14 mouse cellular contexts compared by ENCODE assay signal in genomic region chr11:110961592-110962021, GRCm38 (mm10). TPM values are rescaled to one million over a fixed set of nuclear protein-coding genes. Genes with fewer than 3 reads are reported as not detected.
DNase-seq lines count a peak whose midpoint lies in the region; ATAC-seq and TF ChIP-seq lines count a peak whose summit lies in the region.
"Had no signal": no experiment of that assay in that cellular context is flagged by ENCODE, and none has a peak within 500 bp of the region (broad histone marks: within the 10 kb centered on the region; RNA-seq: fewer than 3 reads in every experiment).

No protein-coding gene starts in this region.

- in situ Hi-C loops in Patski (cut with MboI; ENCODE audit: low pct_unique_long_range_greater_than_20kb): no loop called here

- no peak overlapping the region for H3K9ac ChIP-seq in forebrain, embryonic 11.5 days (ENCODE audit: low read length)
- H3K9ac ChIP-seq in forebrain, embryonic 14.5 days (ENCODE audit: low read length): no peak overlapping the region
- H3K9ac ChIP-seq in limb, embryonic 13.5 days: no peak overlapping the region
- H3K9ac ChIP-seq: neural tube, embryonic 13.5 days had no signal

- TF ChIP-seq CTCF in Patski (IDR thresholded peaks at IDR 0.05): no peak
- TF ChIP-seq CTCF in kidney, adult 2 months (conservative IDR thresholded peaks at IDR 0.05; ENCODE audit: insufficient read depth, insufficient read length, low read depth, low read length): no peak

- H3K4me2 ChIP-seq in forebrain, embryonic 11.5 days (ENCODE audit: low read depth, low read length, severe bottlenecking): no peak overlapping the region
- no peak overlapping the region for H3K4me2 ChIP-seq in forebrain, embryonic 14.5 days (ENCODE audit: low read length)
- H3K4me2 ChIP-seq in limb, embryonic 13.5 days (replicated peaks): peak overlapping the region; percentile 23; the same call in 1 of the 2 replicates
- H3K4me2 ChIP-seq: liver, embryonic 11.5 days; neural tube, embryonic 13.5 days had no signal

- 16% methylated on average over 5 of the region's 5 CpGs for WGBS in forebrain, embryonic 11.5 days
- 19% methylated on average over 5 of the region's 5 CpGs for WGBS in forebrain, embryonic 14.5 days
- 14% methylated on average over 5 of the region's 5 CpGs for WGBS in kidney, adult 2 months
- 17% methylated on average over 5 of the region's 5 CpGs for WGBS in limb, embryonic 13.5 days

- CTCF ChIA-PET in Patski (lab: Charles Lee): interaction anchor here (1.4 kb wide), 1 partner anchor 50 kb away, joined by 3 read pairs; no protein-coding TSS in a partner anchor

- H3K4me1 ChIP-seq in forebrain, embryonic 11.5 days (replicated peaks; ENCODE audit: control insufficient read depth, insufficient read depth, low read length): no peaks in the 10 kb centered on the region
- H3K4me1 ChIP-seq in forebrain, embryonic 14.5 days (ENCODE audit: control insufficient read depth, insufficient read depth, low read length): no peaks in the 10 kb centered on the region
- H3K4me1 ChIP-seq in kidney, adult 2 months (ENCODE audit: control insufficient read depth, insufficient read depth, low read length): peaks cover 20% of the 10 kb centered on the region; the same call in 1 of the 2 replicates
- H3K4me1 ChIP-seq in limb, embryonic 13.5 days: peaks cover 15% of the 10 kb centered on the region
- H3K4me1 ChIP-seq: neural tube, embryonic 13.5 days had no signal

- ATAC-seq in forebrain, embryonic 11.5 days (replicated peaks; ENCODE audit: low FRiP score): 0 out of 2 replicates have a peak, but pooled peaks have one; percentile 46
- ATAC-seq in forebrain, embryonic 14.5 days: no peak
- ATAC-seq in Patski: peak; percentile 80
- ATAC-seq in limb, embryonic 13.5 days (ENCODE audit: low FRiP score, low read depth): no peak

- no peak for DNase-seq in forebrain, embryonic 11.5 days (ENCODE audit: low spot score)
- no peak for DNase-seq in forebrain, embryonic 14.5 days (ENCODE audit: low spot score)
- peak; percentile 20 for DNase-seq in Patski (ENCODE audit: low read depth, low spot score)
- peak; percentile 84 for DNase-seq in kidney, adult 2 months
- DNase-seq in layer of hippocampus, adult 9-11 months: no peak
- DNase-seq in lung, postnatal 14 days: no peak
- no peak for DNase-seq in frontal cortex, postnatal 36 days (ENCODE audit: low spot score in 2 of 2)
- DNase-seq: adrenal gland, adult 8-10 months; cerebellum, adult 9-11 months had no signal

- H3K4me3 ChIP-seq in forebrain, embryonic 11.5 days (ENCODE audit: low read depth, low read length): no peak overlapping the region
- no peak overlapping the region for H3K4me3 ChIP-seq in forebrain, embryonic 14.5 days (ENCODE audit: low read depth, low read length)
- H3K4me3 ChIP-seq in kidney, adult 2 months (ENCODE audit: insufficient read depth, low read depth, low read length): no peak overlapping the region
- H3K4me3 ChIP-seq in limb, embryonic 13.5 days: no peak overlapping the region
- H3K4me3 ChIP-seq: forebrain, embryonic 10.5 days; midbrain, embryonic 10.5 days; neural tube, embryonic 13.5 days had no signal

- H3K36me3 ChIP-seq in forebrain, embryonic 11.5 days (ENCODE audit: control insufficient read depth, insufficient read depth, low read length): no peaks in the 10 kb centered on the region
- H3K36me3 ChIP-seq in forebrain, embryonic 14.5 days (ENCODE audit: control insufficient read depth, insufficient read depth, low read length): no peaks in the 10 kb centered on the region
- H3K36me3 ChIP-seq in kidney, adult 2 months (ENCODE audit: control insufficient read depth, insufficient read depth, low read length): no peaks in the 10 kb centered on the region
- H3K36me3 ChIP-seq in limb, embryonic 13.5 days: no peaks in the 10 kb centered on the region
- H3K36me3 ChIP-seq: forebrain, embryonic 10.5 days; midbrain, embryonic 10.5 days; neural tube, embryonic 13.5 days had no signal

- POLR2A ChIA-PET in Patski (lab: Charles Lee): interaction anchor here (1.0 kb wide), 1 partner anchor 62 kb away, joined by 3 read pairs; no protein-coding TSS in a partner anchor

- H3K27me3 ChIP-seq in forebrain, embryonic 11.5 days (ENCODE audit: control insufficient read depth, insufficient read depth, low read length): no peaks in the 10 kb centered on the region
- H3K27me3 ChIP-seq in forebrain, embryonic 14.5 days (replicated peaks; ENCODE audit: control insufficient read depth, insufficient read depth, low read length): no peaks in the 10 kb centered on the region
- H3K27me3 ChIP-seq in Patski: no peaks in the 10 kb centered on the region
- H3K27me3 ChIP-seq in kidney, adult 2 months (replicated peaks; ENCODE audit: control insufficient read depth, insufficient read depth, low read length): no peaks in the 10 kb centered on the region; the same call in 1 of the 2 replicates
- H3K27me3 ChIP-seq in limb, embryonic 13.5 days: no peaks in the 10 kb centered on the region
- H3K27me3 ChIP-seq: neural tube, embryonic 13.5 days had no signal

- H3K9me3 ChIP-seq in forebrain, embryonic 11.5 days (ENCODE audit: control insufficient read depth, low read length): no peaks in the 10 kb centered on the region
- no peaks in the 10 kb centered on the region for H3K9me3 ChIP-seq in forebrain, embryonic 14.5 days (replicated peaks; ENCODE audit: control insufficient read depth, low read length)
- no peaks in the 10 kb centered on the region for H3K9me3 ChIP-seq in limb, embryonic 13.5 days
- H3K9me3 ChIP-seq: forebrain, embryonic 10.5 days; midbrain, embryonic 10.5 days; neural tube, embryonic 13.5 days had no signal

- TF ChIP-seq POLR2A in kidney, adult 2 months (IDR thresholded peaks at IDR 0.05; ENCODE audit: low read depth, low read length): no peak

- H3K27ac ChIP-seq in forebrain, embryonic 11.5 days (ENCODE audit: low read depth, low read length): no peak overlapping the region
- H3K27ac ChIP-seq in forebrain, embryonic 14.5 days (ENCODE audit: low read depth, low read length): no peak overlapping the region
- peak overlapping the region; percentile 96 for H3K27ac ChIP-seq in kidney, adult 2 months (ENCODE audit: insufficient read depth, low read depth, low read length)
- H3K27ac ChIP-seq in limb, embryonic 13.5 days: no peak overlapping the region
- H3K27ac ChIP-seq: forebrain, embryonic 10.5 days; midbrain, embryonic 10.5 days; neural tube, embryonic 13.5 days had no signal

RNA-seq across cellular contexts. Expression of gene Kcnj16, which starts 6.2 kb away (rescaled TPM):
- polyA plus RNA-seq in forebrain, embryonic 11.5 days (2014; fragmentation: Nextera tagmentation; extraction: Ambion mirVana): 0.05 TPM in 1 of 2 replicates, not detected in the other
- 0.14 TPM in 1 of 2 replicates, not detected in the other for polyA plus RNA-seq in forebrain, embryonic 14.5 days (2014; fragmentation: Nextera tagmentation; extraction: Ambion mirVana)
- polyA plus RNA-seq in Patski (2021): 117 TPM
- 167 and 189 TPM in 2 replicates for polyA plus RNA-seq in kidney, adult 2 months (2012; rRNA removed)
- polyA plus RNA-seq in limb, embryonic 13.5 days (2015; fragmentation: Nextera tagmentation; extraction: Ambion mirVana): not detected in 2 replicates
- polyA plus RNA-seq: midbrain, embryonic 10.5 days had no signal

Comparison
In these comparisons a context has a peak if more than half of its experiments do, and no peak if none do; other contexts are left out.
1. ATAC-seq: peak in forebrain, embryonic 11.5 days (single experiment) and Patski (single experiment); none in forebrain, embryonic 14.5 days (single experiment) and limb, embryonic 13.5 days (single experiment).
2. DNase-seq: peak in Patski (single experiment) and kidney, adult 2 months (single experiment); none in forebrain, embryonic 11.5 days (single experiment), forebrain, embryonic 14.5 days (single experiment), layer of hippocampus, adult 9-11 months (single experiment), lung, postnatal 14 days (single experiment) and frontal cortex, postnatal 36 days (0 of 2).
3. RNA of gene Kcnj16, which starts 6.2 kb away (polyA plus RNA-seq): 167 to 189 TPM in kidney, adult 2 months and 117 TPM in Patski (single experiment); 0.05 TPM in forebrain, embryonic 11.5 days, 0.14 TPM in forebrain, embryonic 14.5 days and not detected in limb, embryonic 13.5 days; every median in the first group is over 100 times any median in the second.